Mouse (Mus musculus) liver (tissue): ENCODE results near the gene Cep89.

Experiments used
- DNase-seq: peaks from one replicate; pipeline ENCODE4 v3.0.0-alpha.2; 2020; ENCODE audit warnings: mixed read lengths

Gene Cep89

GRCm38 (mm10) chr7:35386525-35386952 lies 10.3 kb upstream of the Cep89 start:
- DNase-seq, result peak; percentile 29

GRCm38 (mm10) chr7:35388694-35389093 lies 8.1 kb upstream of the Cep89 start:
- DNase-seq, result no peak

GRCm38 (mm10) chr7:35392935-35393334 lies 3.9 kb upstream of the Cep89 start:
- DNase-seq, result peak; percentile 23

GRCm38 (mm10) chr7:35395734-35396456 lies 940 bp upstream of the Cep89 start:
- DNase-seq, result peak; percentile 33

- DNase-seq, result no peak
Observed at GRCm38 (mm10) chr7:35401169-35401568, 4.3 kb downstream of the Cep89 start.

GRCm38 (mm10) chr7:35415226-35415625 lies 18.4 kb downstream of the Cep89 start:
- DNase-seq, result no peak

- DNase-seq, result no peak
Observed at GRCm38 (mm10) chr7:35415801-35416653, 19.2 kb downstream of the Cep89 start.

GRCm38 (mm10) chr7:35416654-35416948 lies 19.8 kb downstream of the Cep89 start:
- DNase-seq, result no peak

- no peak for DNase-seq
Observed at GRCm38 (mm10) chr7:35423071-35423470, 26.2 kb downstream of the Cep89 start.

- no peak for DNase-seq
Observed at GRCm38 (mm10) chr7:35428146-35428545, 31.3 kb downstream of the Cep89 start.

GRCm38 (mm10) chr7:35435266-35435665 lies 38.4 kb downstream of the Cep89 start:
- no peak for DNase-seq

- DNase-seq, result no peak
Observed at GRCm38 (mm10) chr7:35447501-35447900, 50.7 kb downstream of the Cep89 start.

- peak; percentile 12 for DNase-seq
Observed at GRCm38 (mm10) chr7:35447996-35448846, 51.4 kb downstream of the Cep89 start, which contains the start of gene Slc7a9. Gene Slc7a9 (plus strand): TSS chr7:35448796.

GRCm38 (mm10) chr7:35448867-35449266 lies 52.0 kb downstream of the Cep89 start:
- DNase-seq, result no peak

GRCm38 (mm10) chr7:35456091-35456814 lies 59.4 kb downstream of the Cep89 start:
- DNase-seq, result no peak

GRCm38 (mm10) chr7:35460971-35461370 lies 64.1 kb downstream of the Cep89 start:
- DNase-seq, result no peak

- no peak for DNase-seq
Observed at GRCm38 (mm10) chr7:35465027-35465426, 68.2 kb downstream of the Cep89 start.

GRCm38 (mm10) chr7:35467856-35468255 lies 71.0 kb downstream of the Cep89 start:
- no peak for DNase-seq

GRCm38 (mm10) chr7:35470794-35471193 lies 74.0 kb downstream of the Cep89 start:
- no peak for DNase-seq

GRCm38 (mm10) chr7:35476457-35476856 lies 79.6 kb downstream of the Cep89 start:
- no peak for DNase-seq

- DNase-seq, result no peak
Observed at GRCm38 (mm10) chr7:35485126-35485525, 88.3 kb downstream of the Cep89 start.

- DNase-seq, result no peak
Observed at GRCm38 (mm10) chr7:35486553-35486952, 89.7 kb downstream of the Cep89 start.
